Mouse (Mus musculus): ENCODE results near the gene Syngr3.
A peak's percentile ranks its signal among the peaks of the same experiment; 100 is the strongest.
"Not testable (repeated sequence)": the region's sequence is repeated elsewhere in the genome, so short reads cannot be mapped to it uniquely, and the experiment has no call there.

Gene Syngr3

GRCm38 (mm10) chr17:24676187-24676586, 13.6 kb downstream of the Syngr3 start:
- DNase-seq = peak; percentile 45 to 71

- no peak for DNase-seq
Observed at GRCm38 (mm10) chr17:24674277-24674676, 15.5 kb downstream of the Syngr3 start.

GRCm38 (mm10) chr17:24672141-24672540, 17.6 kb downstream of the Syngr3 start:
- peak; percentile 66 to 67 for DNase-seq

DNA sequence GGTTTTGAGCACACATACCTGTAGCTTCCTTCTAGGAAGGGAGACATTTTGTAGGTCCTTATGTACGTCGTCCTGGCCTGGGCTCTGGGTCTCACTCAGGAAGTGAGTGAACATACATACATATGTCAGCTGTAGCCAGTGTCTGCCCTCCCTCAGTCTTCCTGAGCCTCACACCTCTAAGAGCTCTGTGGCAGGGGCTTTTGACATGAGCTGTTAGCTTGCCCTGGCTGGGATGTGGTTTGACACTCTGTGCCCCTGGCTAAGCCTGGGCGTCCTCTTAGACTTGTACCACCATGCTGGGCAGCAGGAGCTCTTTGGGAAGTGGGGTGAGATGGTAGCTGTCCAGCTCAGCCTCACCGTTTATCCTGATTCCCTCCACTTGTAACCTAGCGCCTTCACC, 18.4 kb downstream of the Syngr3 start:
- no peak for DNase-seq

DNA sequence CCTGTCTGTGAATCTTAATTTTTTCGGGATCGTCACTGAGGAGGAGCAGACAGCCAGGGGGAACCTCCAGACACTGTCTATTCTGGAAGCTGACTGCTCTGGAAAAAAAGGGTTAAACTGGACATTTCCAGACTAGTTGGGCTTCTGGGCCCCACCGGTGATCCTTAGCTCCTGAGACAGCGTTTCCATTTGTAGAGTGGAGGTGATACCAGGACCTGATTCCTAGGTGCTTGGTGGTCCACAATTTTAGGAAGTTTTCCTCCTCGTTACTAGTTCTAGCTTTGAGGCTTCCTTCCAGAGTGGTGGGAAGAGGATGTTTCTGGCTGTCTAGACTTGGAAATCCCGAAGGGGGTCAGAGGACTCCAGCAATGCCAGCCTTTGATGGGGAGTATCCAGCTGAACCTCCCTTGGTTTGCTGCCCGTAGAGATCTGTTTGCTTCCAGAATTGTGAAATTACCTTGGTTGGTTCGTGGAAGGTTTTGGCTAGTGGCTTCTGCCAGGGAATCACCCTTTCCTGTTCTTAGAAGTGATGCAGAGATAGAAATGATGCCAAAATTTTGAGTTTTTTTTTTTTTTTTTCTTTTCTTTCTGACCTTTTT, 19.4 kb downstream of the Syngr3 start:
- DNase-seq = no peak

DNA sequence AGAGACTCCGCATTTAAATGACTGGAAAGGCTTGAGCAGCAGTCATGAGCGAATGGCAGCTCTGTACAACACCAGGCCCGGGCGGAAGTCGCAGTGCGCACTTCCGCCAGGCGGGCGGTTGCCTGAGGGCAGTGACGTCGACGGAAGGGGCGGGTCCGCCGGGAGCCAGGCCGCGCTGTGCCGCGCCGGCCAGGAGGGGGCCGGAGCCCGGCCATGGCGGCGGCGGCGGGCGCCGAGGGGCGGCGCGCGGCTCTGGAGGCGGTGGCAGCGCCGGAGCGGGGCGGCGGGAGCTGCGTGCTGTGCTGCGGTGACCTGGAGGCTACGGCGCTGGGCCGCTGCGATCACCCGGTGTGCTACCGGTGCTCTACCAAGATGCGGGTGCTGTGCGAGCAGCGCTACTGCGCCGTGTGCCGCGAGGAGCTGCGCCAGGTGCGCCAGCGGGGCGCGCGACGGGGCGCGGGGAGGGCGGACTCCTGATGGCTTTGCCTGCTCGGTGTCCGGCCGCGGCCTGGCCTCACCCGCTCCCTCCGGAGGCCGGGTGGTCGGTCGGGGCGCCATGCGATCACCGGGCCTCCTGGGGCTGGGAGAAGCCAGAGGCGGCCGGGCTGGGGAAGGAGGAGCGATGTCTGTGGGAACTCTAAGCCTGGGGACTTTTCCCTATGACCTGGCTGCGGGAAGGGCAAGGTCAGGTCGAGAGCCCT, 20.1 kb downstream of the Syngr3 start, which contains the start of gene Zfp598:
TSS of gene Zfp598 (plus strand) at position 143 of the 701 bp plus-strand sequence.
- peak; percentile 92 to 94 for DNase-seq

- not testable (repeated sequence) for DNase-seq
Observed at GRCm38 (mm10) chr17:24669214-24669544, 20.6 kb downstream of the Syngr3 start.

GRCm38 (mm10) chr17:24667416-24667815, 22.3 kb downstream of the Syngr3 start:
- DNase-seq = peak; percentile 75 to 80

- DNase-seq = not testable (repeated sequence)
Observed at GRCm38 (mm10) chr17:24667011-24667410, 22.7 kb downstream of the Syngr3 start.

GRCm38 (mm10) chr17:24658017-24658758, 31.6 kb downstream of the Syngr3 start, which contains the start of gene Npw:
Gene Npw (minus strand): TSS chr17:24658457.
- no peak for DNase-seq

GRCm38 (mm10) chr17:24654969-24655368, 34.8 kb downstream of the Syngr3 start:
- DNase-seq = no peak

- peak in 1 of 2 experiments; percentile 77 for DNase-seq
Observed at GRCm38 (mm10) chr17:24653967-24654710, 35.6 kb downstream of the Syngr3 start.

DNA sequence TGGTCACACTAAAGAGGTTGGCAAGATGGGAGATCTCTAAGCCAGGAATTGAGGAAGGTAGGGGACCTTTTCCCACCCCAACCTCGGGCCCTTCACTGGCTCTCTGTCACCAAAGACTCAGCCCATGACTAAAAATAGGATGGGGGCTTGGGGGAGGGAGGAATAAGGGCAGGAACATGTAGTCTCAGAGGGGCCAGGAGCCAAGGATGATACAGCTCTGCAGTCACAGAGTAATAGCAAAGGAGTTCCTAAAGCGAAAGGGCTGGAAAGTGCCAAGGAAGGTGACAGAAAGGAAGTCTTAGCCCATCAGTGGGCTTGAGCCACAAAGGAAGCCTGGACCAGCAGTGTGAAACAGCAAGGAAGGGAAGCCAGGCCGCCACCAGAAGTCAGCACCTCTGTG, 37.9 kb downstream of the Syngr3 start:
- DNase-seq = no peak

GRCm38 (mm10) chr17:24650766-24651165, 39.0 kb downstream of the Syngr3 start:
- no peak for DNase-seq

- peak in 1 of 2 experiments; percentile 43 for DNase-seq
Observed at GRCm38 (mm10) chr17:24650070-24650616, 39.6 kb downstream of the Syngr3 start, which contains the start of gene Slc9a3r2. Gene Slc9a3r2 (minus strand): TSS chr17:24650327.

DNA sequence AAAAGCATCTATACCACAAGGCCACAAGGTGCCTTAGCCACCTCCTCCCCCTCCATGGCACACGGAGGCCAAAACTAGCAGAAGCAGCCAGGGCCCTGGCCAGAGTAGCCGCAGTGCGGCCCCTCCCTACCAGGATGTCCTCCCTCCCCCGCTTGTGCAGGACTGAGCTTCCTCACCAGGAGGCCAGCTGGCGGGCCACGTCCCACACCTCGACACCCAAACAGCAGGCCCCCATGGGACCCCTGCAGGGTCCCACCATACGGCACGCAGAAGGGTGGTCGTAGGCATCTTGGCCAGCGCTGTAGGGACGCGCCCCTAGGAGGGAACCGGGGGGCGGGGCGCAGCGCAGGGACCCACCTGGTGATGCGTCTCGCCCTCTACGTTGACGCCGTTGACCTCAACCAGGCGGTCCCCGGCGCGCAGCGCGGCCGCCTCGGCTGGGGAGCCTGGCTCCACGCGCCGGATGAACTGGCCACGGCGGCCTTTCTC, 40.1 kb downstream of the Syngr3 start:
- peak in 1 of 2 experiments; percentile 54 for DNase-seq

- no peak for DNase-seq
Observed at GRCm38 (mm10) chr17:24648731-24649377, 40.9 kb downstream of the Syngr3 start.

GRCm38 (mm10) chr17:24647493-24647892, 42.3 kb downstream of the Syngr3 start:
- no peak for DNase-seq

- DNase-seq = no peak
Observed at GRCm38 (mm10) chr17:24646381-24646780, 43.4 kb downstream of the Syngr3 start.

DNA sequence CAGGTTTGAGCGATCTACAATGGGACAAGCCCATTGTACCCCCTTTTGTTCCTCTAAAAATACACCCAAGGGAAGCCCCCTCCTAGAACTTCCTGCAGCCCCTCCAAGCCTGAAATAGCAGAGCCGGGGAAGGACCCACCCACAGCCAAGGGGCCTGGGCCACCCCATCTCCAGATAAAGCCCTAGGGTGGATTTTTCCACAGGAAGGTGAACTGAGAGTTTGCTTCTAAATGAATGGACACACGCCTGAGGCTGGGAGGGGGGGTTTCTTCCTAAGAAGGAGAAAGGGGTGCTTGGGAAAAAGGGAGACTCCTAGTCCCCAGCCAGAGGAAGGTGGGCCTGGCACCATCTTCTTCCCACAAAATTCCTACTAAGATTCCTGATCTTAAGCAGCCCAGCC, 43.8 kb downstream of the Syngr3 start:
- DNase-seq = peak in 1 of 2 experiments; percentile 65

- peak; percentile 50 to 63 for DNase-seq
Observed at GRCm38 (mm10) chr17:24644875-24645721, 44.7 kb downstream of the Syngr3 start.

All from kidney, adult 8-10 months (tissue).